Mouse (Mus musculus): ENCODE data around the gene Pkib.

Pkib gene

DNA sequence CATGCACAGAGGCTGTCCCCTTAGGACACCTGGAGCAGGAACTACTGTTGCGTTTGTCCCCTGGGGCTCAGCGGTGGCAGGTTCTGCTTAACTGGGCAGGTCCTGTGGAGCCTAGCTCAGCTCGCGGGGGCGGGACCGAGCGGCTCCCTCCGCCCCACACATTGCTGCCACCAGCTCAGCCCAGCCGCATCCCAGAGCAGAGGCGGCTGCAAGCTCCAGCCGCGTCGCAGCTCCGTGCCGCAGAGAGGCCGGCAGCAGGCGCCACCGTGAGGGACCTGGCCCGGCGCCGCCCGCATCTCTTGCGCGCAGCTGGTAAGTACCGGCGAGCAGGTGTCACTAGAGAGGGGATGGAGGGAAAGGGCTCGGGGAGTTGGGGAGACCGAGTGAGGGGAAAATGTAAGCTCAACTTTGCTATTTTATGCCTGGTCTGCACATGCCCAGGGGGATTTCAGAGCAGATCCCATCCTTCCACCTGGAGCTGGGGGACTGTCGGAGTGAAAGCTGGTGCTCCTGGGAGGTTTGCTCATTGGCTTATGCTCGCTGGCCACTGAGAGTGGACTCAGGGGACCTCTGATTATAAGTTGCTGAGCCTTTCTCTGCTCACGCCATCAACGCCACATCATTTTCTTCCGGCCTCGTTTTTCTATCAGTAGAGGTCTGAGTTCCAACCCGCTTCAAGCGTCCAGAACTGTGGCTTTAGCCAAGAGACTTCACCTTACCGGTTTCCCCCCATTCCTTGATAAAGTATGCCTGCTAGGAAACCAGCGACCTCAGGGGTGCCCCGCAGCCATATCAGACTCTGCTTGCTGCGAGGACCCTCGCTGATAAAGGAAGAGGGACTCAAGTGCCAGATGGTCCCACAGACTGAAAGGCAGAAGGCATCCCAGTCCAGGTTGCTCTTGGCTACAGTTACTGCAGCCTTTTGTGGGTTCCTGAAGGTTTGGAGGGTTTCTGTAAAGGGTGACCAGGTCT lies at the start of gene Pkib:
Pkib (plus strand) TSS at position 86 of the 972 bp plus-strand sequence.
- DNase-seq (ENCODE audit: low spot score in 2 of 2) = peak; percentile 91 to 92

DNA sequence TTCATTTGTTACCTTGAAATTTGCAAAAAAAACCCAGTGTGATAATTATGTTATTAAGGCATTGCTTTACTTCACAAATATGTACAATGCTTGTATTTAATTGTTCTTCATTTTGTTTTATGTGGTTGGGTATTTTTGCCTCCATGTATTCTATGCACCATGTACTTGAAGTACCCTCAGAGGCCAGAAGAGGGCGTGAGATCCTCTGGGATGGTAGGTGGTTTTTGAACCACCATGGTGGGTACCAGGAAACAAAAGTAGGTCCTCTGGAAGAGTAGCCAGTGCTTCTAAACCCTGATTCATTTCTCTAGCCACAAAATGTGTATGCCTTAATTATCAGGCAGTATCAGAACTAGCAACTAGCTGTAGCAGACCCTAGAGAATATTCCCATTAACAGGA lies 47.9 kb upstream of the Pkib start:
- peak; percentile 18 to 31 for DNase-seq (ENCODE audit: low spot score in 2 of 2)

DNA sequence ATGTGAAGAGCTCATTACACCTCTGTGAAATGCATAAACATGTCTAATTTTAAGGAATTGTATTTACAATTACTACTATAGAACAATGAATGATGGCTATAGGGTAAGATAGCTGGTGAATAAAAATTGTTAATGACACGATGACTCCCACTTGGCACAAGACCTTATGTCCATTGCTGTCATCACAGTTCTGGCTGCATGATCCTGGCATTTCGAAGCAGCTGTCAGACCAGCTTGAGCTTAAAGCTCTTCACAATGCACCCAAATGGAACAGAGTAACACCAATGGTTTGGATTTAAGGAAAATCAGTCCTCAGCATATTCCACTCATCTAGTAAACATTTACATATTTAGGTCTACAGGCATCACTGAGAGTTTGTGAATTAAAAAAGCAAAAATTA lies 37.5 kb upstream of the Pkib start:
- no peak for DNase-seq (ENCODE audit: low spot score in 2 of 2)

DNA sequence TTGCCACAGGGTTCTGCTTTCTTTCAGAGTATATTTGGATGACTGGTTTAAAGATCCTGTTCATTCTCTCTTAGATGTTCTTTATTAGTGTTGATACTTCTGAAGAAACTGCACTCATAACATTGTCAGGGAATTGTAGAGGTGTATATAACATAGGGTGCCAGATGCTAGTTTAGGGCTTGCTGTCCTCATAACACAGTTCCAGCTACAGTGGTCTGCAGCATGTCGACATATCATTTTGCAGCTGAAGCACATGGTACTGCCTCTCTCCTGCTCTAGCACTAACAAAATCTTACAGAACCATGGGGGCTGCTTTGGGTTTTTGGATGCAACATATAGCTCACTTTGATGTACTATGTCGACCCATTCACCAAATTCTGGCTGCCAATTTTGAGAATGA lies 34.6 kb upstream of the Pkib start:
- DNase-seq (ENCODE audit: low spot score in 2 of 2) = no peak

DNA sequence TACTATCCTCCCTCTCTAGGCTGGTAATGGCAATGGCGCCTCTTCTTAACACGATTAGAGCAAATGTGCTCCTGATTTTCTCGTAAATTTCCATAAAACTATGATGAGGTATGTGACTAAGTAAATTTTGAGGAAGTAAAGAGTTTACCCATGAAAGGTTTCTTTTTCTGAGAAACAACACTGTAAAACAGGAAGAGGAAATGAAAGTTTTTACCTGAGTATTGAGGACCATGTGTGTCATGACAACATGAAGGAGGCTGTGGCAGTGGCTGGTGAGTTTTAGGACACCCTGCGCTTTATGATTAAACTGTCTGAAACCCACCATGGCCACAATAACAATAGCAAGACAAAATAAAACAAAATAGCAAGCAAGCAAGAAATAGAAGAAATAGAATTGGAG lies 28.8 kb upstream of the Pkib start:
- peak; percentile 30 to 46 for DNase-seq (ENCODE audit: low spot score in 2 of 2)

DNA sequence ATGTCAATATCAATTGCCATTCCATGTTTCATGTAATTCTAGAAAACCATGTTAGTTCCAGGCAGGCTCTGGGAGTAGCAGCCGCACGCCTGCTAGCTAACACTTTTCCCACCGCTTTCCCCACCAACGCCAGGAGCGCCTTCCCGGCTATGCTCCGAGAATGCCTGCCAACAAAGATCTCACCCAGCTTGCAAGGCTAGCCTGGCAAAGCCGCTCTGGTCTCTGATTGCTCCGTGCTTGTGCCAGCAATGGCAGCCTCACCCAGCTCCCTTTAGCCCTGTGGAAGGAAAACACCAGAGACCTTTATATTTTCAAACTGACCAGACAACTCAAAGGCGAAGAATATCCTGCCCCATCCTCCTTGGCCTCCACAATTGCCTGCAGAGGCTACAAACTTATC lies 8.5 kb upstream of the Pkib start:
- DNase-seq (ENCODE audit: low spot score in 2 of 2) = no peak

DNA sequence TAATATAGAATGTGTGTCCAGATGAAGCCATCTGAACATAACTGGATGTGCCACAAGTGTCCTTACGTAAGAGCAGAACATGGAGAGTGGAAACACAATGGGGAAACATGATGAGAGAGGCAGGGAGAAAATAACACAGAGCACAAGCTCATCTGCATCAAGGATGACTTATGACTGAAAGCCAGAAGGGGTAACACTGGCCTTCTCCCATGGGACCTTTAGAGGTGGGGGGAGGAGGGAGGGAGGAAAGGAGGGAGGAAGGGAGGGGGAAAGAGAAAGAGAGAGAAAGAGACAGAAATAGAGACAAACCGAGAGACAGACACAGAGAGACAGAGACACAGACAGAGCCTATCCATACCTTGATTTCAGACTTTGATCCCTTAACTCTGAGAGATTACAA lies 4.0 kb upstream of the Pkib start:
- DNase-seq (ENCODE audit: low spot score in 2 of 2) = no peak

DNA sequence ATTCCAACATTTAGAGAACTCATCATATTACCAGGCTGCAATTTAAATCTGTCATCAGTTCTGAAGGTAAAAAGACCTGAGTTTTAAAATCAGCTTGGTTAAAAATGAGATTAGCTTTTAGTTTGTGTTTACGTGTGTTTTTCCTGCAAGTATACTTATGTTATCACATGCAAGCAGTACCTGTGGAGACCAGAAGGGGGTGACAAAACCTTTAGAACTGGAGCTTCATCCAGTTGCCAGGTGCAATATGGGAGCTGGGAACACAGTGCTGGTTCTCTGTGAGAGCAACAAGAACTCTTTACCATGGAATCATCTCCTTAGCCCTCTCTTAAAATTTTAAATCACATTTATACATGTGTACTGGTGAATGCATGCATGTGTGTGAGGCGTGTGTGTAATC lies 1.2 kb upstream of the Pkib start:
- DNase-seq (ENCODE audit: low spot score in 2 of 2) = no peak

DNA sequence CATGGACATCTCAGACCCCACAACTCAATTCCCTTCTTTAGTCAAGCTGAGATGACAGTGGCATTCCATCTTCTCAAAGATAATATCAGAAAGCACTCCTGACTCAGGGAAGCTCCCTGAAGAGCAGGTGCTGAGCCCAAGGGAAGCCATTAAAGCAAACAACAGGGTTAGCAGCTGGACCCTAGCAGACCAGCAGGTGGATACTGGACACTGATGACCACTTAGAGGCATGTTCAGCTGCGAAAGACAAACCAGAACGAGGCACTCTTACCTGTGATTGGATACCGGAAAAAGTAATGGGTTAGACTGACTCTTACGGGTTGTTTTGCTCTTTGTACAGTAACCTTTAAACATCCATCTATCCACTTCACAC lies 1.1 kb downstream of the Pkib start:
- DNase-seq (ENCODE audit: low spot score in 2 of 2) = no peak

DNA sequence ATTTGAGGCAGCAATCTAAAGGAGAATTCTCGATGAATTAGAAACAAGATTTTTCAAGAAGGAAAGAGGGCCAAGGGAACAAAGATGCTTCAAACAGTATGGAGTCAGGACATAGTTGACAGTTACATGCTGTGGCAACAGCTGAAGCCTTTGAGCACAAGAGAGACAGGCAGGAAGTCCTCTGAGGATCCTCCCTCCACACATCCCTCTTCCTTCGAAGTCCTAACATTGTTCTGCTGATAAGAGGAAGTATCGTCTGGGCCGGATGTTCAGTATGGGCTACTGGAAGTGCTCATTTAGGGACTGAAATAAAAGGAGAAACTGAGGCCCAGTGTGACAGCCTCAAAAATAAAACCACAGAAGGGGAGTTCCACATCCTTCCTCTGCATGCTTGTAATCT lies 5.2 kb downstream of the Pkib start:
- DNase-seq (ENCODE audit: low spot score in 2 of 2) = peak in 1 of 2 experiments; percentile 15

DNA sequence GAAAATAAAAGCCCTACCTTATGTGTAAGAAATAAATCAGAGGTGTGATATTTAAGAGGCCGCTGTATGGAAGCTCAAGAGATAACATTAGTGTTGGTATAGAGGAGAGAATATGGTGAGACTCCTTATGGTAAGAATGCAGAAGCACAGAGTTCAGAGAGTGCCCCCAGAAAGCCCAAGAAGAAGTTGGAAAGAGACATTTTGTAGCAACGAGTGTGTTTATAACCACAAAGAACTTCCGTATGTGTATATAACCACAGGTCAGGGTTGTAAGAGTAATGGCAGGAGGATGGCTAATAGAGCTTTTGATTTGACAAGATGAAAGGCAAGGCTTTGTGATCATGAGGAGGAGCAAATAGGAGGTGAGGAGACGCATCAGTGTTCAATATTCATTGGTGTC lies 6.5 kb downstream of the Pkib start:
- no peak for DNase-seq (ENCODE audit: low spot score in 2 of 2)

DNA sequence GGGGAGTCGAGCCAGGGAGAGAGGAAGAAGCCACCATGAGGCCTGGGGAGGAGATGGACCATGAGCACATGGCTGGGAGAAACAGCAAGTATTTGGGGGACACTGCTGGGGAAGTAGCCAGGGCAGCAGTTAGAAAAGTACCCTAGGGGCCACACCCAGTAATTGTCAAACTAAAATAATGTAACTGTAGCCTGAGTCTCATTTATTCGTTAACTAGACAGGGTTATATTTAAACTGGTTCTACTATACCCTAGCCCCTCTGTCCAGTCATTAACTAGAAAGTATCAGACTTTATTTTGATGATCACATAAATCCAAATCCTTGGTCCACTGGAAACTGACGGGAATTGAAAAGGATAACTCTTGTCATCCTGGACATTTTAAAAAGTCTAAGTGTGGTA lies 7.8 kb downstream of the Pkib start:
- DNase-seq (ENCODE audit: low spot score in 2 of 2) = no peak

DNA sequence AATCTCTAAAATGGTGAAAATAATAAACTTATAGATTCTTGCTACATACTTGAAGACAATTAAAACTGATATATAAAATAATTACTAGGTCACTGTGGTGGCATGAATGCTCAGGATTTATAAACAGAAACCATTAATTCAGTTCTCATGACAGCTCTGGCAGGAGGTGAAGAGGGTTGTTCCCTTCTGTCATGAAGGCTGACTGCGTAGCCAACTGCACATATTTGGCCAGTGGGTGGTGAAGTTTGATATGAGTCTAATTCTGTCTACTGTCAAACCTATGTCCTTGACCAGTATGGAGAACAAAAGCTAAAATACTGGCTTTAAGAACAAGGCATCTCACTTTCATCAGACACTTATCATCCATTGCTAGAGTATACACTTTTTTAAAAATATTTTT lies 21.5 kb downstream of the Pkib start:
- no peak for DNase-seq (ENCODE audit: low spot score in 2 of 2)

DNA sequence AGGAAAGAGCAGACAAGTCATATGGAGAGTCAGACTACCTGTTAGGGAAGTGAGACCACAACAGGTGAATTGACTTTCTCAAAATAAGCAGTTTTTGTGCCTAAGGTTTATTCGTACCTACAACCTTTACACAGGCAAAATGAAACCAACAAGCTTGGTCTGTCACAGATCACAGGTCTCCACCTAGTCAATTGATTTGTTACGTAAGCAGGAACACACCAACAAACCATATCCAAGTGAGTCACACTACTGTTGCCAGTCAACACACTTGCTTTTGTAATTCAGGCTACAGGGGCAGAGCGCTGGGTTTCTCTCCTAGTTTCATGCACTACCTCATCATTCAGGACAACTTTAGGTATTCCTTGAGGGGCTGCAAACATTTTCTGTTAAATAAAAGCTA lies 28.7 kb downstream of the Pkib start:
- no peak for DNase-seq (ENCODE audit: low spot score in 2 of 2)

DNA sequence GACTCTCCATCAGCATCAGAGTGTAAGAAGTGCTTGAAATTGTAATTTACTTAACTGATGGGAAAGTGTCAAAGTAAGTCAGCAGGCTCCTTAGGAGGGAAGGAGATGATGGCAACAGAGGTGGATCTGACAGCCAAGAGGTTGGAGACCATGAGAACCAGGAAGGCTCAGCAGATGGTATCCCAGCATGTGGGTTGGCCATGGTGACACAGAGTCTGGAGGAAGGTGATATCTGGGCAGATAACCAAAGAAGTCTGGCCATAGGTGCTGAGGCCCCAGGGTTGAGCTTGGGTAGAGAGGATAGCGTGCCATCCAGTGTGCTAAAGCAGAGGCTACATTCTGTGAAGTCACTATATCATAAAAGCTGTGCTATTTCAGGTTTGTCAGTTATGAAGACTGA lies 32.0 kb downstream of the Pkib start:
- no peak for DNase-seq (ENCODE audit: low spot score in 2 of 2)

DNA sequence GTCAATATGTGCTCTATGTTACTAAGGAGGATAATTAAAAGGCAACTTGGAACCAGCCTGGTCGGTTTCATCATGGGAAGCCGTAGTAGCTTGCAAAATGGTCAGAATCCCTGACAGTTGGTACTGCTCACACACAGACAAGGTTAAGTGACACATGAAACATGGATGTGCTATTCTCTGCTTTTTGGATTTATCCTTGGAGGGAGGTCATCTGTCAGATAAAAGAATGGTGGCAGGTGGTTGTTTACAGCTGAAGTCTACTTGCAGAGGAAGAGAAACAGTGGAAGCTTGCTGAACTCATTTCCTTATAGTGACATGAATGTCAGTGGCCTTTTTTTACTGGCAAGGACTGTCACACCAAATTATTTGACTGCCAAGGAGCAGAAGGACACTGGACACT lies 32.5 kb downstream of the Pkib start:
- DNase-seq (ENCODE audit: low spot score in 2 of 2) = no peak

DNA sequence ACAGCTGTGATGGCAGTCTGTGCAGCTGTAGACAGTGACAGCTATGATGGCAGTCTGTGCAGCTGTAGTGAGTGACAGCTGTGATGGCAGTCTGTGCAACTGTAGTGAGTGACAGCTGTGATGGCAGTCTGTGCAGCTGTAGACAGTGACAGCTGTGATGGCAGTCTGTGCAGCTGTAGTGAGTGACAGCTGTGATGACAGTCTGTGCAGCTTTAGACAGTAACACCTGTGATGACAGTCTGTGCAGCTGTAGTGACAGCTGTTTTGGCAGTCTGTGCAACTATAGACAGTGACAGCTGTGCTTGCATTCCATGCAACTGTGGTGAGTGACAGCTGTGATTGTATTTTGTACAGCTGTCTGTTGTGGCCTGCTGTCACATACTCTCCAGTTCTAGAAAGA lies 44.0 kb downstream of the Pkib start:
- DNase-seq (ENCODE audit: low spot score in 2 of 2) = no peak

DNA sequence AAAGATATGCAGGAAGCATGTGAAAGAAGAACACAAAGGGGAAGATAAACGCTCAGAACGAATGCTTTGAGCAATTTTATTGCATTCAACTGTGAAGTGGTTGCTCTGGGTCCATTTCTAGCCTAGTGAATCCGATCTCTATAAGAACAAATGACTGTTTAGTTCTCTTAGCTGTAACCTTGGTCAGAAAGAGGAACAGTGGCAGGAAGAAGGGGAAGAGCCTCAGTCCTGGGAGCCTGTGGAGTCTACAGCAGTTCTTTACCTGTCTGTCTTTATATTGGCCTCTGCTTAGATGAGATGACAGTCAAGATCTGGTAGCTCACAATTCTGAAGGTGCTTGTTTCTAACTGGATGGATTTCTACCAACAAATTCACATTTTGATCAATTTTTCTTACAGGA lies 56.2 kb downstream of the Pkib start:
- DNase-seq (ENCODE audit: low spot score in 2 of 2) = no peak

DNA sequence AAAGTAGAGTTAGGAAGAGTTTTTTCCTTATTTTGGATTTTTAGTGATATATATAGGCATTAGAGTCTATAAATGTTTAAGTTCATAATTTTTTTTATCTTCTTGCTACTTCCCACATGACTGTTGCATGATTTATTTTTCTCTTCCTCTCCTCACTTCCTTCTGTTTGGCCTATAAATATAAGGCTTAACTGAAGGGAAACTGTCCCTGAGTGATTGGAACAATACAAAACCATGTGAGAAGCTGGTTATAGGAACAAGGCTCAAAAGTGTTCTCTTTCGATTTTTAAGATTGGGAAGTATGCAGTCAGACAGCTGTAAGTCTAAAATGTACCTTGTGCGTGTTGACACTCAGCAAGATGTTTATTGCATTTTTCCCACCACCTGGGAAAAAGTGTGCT lies 58.4 kb downstream of the Pkib start:
- DNase-seq (ENCODE audit: low spot score in 2 of 2) = no peak

DNA sequence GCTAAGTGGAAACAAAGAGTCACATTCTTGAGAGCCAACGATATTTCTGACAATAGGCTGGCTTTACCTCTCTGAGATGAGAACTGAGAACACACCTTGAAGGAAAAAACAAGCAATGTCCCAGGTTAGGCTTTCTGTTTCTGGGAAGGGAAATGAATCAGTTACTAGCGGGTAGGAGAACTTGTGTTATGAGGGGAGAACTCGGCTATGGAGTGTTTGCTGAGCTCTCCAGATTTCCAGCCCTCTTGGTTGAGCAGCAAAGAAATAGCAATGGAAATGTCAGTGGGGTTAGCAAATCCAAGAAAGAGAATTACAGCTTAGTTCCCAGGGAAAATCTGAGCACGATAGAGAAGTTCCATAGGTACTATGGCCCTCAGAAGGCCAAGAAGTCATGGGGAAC lies 70.5 kb downstream of the Pkib start:
- no peak for DNase-seq (ENCODE audit: low spot score in 2 of 2)

DNA sequence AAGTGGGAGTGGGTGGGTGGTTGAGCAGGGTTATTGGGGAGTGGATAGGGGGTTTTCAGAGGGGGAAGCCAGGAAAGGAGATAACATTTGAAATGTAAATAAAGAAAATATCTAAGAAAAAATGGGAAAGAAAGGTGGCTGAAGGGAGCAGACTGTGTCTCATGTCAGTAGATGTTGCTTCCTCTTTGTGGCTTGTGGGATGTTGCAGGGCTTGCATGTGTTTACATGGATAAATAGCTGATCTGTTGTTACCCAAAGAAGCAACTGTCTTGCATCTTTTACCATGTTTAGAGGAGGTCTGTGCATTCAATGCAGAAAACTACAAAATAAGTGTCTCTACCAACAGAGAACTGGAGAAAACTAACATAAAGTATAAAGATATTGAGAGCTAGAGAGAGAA lies 89.3 kb downstream of the Pkib start:
- no peak for DNase-seq (ENCODE audit: low spot score in 2 of 2)

DNA sequence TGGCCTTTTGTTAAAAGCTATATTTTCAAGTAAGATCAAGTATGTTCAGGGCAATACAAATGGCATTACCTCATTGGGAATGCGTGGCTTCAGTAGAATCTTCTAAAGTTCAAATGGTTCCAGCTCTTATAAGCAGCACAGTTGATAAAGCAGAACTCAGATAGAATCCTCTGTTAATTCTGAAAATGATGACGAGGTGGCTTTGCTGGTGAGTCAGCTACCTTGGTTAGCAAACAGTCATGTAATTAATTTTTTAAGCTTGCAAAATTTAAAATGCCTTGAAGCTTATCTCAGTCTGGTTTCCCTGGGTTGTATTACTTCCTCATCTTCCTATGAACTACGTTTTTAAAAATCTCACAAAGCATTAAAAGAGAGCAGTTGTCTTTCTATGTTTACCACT lies 90.6 kb downstream of the Pkib start:
- no peak for DNase-seq (ENCODE audit: low spot score in 2 of 2)

DNA sequence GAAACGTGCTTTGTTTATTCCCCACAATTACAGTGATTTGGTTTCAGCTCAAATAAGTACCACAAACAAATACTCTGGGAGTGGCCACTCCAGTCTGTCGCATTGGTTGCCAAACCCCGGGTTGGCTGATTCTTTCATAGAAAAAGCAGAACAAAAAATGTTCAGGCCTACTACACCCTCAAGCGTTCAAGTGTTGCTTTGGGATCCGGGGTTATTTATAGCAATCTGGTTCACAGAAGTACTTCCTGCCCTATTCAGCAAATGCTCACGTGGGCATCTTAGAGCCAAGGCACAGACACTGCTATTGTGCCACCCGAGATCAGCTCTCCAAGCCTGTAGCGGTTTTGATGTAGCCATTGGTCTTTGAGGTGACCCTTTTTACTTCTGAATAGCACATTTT lies 95.9 kb downstream of the Pkib start:
- peak; percentile 64 to 69 for DNase-seq (ENCODE audit: low spot score in 2 of 2)

DNA sequence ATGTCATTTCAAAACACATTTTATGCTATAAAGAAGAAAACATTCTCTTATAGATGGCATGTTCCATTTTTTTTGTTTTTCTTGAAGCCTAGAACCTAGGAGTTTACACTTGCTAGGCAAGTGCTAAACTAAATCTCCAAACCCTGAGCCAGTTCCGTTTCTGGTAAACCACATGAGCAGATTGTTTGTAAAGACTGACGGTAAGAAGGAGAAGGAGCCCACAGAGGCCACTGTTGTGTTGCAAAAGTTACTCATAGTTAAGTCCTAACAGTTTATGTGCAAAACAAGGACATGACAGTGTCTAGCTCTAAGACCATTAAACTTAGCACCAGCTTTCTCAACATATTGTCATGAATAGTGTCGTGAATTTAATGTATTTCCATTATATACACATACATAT lies 99.9 kb downstream of the Pkib start:
- DNase-seq (ENCODE audit: low spot score in 2 of 2) = no peak
